Mouse (Mus musculus) ovary, postnatal 10 days (tissue): ENCODE results near the gene Pxmp4.

Experiments
- DNase-seq: peaks from one replicate; pipeline ENCODE4 v3.0.0; 2022; ENCODE audit warnings: low spot score

The Pxmp4 gene

GRCm38 (mm10) chr2:154613118-154614115, 9.9 kb upstream of the Pxmp4 start, which contains the start of the genes Zfp341 and 4930519P11Rik:
Zfp341 (plus strand) TSS chr2:154613297.
4930519P11Rik (minus strand) TSS chr2:154613437.
- peak; percentile 79 for DNase-seq

DNA sequence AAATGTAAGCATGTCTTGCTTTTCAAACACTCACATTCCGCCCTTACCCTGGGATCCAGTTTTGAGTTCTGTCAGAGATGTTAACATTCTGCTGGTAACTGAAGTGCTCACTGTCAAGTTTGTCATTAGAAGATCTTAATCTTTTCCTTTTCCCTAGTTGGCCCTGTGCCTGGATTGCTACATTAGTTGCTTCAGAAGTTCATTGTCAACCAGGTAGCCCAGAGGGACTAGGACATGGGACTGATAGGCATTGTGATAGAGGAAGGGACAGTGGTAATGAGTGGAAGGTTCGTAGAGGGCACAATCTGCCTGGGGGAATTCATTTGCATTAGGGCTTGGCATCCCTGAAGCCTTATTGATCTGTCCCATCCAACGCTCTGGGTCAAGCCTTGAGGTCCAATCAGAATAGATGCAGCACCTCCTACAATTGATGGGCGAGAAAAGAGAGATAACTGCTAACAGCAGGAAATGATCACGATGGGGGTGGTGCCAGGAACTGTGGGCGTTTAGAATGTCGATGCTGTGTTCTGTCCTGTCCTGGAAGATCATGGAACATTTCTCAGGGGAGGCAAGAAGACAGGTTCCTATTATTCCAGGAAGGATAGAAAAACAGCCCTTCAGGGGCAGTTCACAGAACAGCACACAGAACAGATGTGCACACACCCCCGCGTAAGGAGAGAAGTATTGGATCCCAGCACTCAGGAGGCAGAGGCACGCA, 5.7 kb upstream of the Pxmp4 start:
- no peak for DNase-seq

GRCm38 (mm10) chr2:154606965-154607364, 3.5 kb upstream of the Pxmp4 start:
- DNase-seq: no peak

- DNase-seq: no peak
These were observed 648 bp upstream of the Pxmp4 start for GRCm38 (mm10) chr2:154604156-154604555.

GRCm38 (mm10) chr2:154603007-154603637, 386 bp downstream of the Pxmp4 start:
- DNase-seq: no peak

GRCm38 (mm10) chr2:154601324-154601723, 2.2 kb downstream of the Pxmp4 start:
- DNase-seq: no peak

DNA sequence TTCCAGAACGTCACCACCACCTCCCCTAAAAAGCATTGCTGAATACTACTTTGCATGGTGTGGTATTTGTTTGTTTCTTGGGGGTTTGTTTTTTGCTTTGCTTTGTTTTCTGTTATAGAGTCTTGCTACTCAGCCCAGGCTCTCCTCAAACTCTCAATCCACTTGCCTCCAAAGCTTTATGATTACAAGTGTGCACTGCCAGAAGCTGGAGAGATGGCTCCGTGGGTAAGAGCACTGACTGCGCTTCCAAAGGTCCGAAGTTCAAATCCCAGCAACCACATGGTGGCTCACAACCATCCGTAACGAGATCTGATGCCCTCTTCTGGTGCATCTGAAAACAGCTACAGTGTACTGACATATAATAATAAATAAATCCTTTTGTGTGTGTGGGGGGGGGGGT, 2.9 kb downstream of the Pxmp4 start:
- DNase-seq: no peak

DNA sequence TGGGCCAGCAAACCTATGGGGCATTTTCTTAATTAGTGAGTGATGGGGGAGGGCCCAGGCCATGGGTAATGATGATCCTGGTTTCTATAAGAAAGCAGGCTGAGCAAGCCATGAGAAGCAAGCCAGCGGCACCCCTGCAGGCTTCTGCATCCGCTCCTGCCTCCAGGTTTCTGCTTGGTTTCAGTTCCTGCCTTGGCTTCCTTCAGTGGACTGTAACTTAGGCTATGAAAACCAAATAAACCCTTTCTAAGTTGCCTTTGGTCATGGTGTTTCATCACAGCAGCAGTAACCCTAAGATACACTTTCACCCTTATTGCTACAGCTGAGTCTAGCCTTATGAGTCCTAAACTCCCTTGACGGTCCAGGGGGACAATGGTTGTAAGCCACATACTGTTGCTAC, 6.1 kb downstream of the Pxmp4 start:
- no peak for DNase-seq

DNA sequence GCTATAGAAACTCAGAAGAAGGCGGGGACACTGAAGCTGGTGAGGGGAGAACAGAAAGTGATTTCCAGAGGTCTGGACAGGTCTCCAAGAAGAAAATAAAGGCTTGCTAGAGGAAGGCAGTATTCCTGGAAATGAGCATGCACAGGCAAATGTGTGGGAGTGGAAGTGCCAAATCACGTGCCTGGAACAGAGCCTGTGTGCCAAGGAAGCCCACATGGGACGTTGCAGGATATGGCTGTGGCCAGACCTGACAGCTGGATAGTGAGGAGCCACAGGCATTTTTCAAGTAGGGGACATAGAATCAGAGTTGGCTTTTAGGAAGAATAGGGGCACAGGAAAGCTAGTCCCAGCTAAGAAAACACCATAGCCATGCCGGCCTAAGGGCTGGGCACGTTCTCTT, 7.7 kb downstream of the Pxmp4 start:
- DNase-seq: no peak

DNA sequence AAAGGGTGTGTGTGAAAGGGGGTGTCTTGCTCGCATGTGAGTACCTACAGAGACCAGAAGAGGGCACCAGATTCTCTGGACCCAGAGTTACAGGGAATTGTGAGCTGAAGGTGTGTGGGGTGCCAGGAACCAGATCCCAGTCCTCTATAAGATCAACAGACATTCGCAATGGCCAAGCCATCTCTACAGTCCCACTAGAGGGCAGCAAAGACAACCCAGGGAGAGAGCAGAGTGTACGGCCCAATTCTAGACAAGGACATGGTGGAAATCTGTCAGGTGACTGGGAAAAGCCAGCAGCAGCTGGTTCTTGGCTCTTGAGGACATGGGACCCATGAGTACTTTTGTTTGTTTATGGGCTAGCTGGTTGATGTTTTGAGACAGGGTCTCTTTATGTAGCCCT, 10.5 kb downstream of the Pxmp4 start:
- no peak for DNase-seq

DNA sequence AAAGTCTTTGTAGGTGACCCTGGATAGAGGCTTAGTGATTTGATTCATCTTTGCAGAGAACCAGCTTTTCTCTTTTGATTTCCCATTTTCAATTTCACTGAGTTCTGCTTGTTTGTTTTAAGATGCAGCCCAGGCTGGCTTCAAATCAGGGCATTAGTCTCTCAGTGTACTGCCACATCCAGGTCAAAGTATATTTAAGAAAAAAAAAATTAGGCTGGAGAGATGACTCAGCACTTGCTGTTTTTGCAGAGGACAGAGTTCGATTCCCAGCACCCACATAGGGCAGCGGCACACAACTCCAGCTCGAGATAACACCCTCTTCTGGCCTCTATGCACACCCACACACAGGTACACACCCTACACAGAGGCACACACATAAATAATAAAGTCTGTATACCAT, 12.3 kb downstream of the Pxmp4 start:
- no peak for DNase-seq

DNA sequence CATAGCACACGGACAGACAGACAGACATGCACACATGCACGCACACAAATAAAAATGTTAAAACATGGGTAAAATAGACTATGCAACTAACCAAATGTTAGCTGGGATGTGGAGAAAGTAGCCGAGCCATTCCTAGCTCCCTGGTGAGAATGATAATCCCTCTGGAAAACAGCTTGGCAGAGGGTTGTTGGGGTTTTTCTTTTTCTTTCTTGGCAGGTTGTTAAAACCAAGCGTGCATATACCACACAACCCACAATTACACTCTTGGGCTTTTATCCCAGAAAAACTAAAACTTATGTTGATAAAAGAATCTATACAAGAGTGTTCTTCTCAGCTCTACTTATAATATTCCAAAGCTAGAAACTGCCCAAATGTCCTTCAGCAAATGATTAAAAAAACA, 14.5 kb downstream of the Pxmp4 start:
- DNase-seq: no peak

GRCm38 (mm10) chr2:154586405-154586804, 17.1 kb downstream of the Pxmp4 start:
- no peak for DNase-seq

- DNase-seq: no peak
These were observed 18.4 kb downstream of the Pxmp4 start for GRCm38 (mm10) chr2:154584931-154585601.

DNA sequence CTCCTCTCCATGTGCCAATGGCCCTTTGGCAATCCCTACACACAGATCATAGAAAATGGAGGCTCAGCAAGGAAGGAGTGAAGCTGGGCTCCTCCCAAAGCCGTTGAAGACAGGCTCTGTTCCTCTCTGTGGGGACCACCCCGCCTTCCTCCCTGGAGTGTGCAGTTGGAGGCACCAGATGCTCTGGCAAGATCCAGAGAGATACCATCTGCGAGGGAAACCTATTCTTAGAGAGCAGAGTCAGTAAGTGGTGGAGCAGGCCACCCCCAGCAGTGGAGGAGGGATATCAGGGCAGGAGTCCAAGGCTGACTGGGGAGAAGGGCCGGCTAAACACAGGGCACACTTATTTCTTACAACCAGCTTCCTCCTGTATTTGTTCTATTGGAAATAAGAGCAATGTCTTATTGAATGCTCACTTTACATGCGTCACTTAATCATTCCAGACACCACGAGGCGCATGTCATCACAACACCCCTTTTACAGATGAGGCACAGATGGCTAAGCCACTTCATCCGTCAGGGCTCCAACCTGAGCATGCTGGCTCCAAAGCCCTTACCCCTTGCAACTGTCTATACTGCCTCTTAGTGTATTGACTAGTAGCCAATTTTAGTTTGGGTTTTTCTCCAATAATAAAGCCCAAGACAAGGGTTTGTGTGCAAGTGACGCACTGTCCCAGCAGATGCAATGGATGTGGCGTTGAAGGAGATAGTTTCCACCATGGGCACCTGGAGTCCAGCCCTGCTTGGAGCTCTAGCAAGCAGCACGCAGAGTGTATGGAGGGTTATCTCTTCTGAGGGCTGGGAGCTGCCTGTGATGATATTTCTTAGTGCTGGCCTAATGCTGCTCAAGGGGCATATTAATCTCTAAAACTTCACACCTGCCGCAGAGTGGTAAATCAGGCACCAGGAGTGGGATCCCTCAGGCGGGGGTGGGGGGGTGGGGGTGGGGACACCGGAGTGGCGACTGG, 19.3 kb downstream of the Pxmp4 start:
- no peak for DNase-seq

DNA sequence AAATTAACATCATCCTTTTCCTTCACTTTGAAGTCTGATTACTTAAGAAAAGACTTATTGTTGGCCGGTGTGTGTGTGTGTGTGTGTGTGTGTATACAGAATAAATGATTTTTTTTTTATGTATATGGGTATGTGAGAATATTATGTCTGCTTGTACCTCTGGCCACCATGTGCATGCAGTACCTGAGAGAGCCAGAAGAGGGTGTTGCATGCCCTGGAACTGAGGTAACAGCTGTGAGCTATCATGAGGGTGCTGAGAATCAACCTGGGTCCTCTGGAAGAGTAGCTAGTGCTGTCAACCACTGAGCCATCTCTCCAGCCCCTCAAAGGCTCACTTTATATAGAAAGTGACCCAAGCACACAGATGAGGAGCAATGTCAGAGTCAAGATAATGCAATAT, 22.1 kb downstream of the Pxmp4 start:
- no peak for DNase-seq

DNA sequence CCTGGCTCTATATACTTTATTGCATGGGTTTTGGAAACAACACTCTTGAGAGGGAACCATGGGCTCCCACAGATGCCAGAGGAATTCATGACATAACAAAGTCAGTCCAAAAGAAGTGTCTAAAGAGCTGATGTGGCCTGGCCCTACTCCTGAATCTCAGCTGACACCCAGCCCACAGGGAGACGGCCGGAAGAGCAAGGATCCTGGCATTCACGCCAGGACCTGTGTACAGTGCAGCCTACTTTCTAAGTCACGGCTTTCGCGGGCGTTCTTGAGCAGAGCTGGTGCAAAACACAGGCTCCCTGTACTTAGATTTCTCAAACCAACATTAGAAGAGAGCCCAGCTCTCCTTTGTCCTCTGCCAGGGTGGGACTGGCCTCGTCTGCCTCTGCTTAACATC, 22.9 kb downstream of the Pxmp4 start:
- DNase-seq: no peak

DNA sequence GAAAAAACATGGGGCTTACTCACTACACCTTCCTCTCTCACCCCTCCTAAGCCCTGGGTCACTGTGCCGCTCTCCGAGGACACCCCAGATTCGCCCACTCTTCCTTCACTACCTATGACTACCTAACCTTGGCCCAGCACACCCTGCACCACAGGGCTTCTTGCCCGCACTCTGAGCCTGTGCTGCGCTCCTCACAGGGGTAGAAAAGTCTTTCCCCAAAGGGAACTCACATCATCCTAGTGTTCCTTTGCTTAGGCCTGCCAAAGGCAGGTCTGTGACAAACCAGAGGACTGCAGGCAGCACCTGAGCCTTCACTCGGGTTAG, 25.8 kb downstream of the Pxmp4 start:
- DNase-seq: no peak

DNA sequence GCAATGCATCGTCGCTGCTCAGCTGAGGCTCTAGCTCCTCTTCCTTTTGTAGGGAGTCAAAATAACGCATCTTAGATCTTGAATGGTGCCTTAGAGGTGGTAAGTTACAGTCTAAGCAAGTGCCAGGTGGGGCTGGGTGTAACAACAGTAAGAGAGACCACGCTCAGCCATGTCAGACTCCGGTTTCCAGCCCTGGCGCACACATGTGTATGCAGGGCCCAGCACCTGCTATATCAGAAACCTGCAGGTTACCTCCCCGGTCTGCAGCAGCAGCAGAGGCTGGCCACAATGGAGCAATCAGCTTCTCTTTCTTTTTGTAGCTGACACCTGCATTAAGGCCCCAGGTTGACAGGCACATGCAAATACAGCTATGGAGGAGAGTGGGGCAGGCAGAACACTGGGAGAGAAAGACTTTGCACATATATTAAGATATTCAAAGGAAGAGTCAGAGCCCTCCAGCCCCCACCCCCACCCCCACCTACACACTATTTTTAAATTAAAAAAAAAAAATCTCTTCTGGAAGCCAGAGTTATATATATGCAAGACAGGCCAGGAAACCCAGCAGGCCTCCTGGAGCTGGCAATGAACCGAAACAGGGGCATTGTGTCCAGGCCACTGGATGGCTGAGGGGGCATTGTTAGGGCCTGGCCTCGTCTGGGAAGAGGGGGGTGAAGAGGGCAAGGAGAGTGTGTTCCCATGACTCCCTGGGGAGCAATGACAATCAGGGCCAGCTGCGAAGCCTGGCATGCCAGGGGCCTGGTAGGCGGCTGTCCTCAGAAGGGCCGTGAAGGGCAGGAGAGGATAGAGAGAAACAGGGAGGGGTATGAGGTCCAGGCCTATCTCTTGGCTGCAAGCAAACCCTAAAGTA, 26.4 kb downstream of the Pxmp4 start:
- DNase-seq: no peak

DNA sequence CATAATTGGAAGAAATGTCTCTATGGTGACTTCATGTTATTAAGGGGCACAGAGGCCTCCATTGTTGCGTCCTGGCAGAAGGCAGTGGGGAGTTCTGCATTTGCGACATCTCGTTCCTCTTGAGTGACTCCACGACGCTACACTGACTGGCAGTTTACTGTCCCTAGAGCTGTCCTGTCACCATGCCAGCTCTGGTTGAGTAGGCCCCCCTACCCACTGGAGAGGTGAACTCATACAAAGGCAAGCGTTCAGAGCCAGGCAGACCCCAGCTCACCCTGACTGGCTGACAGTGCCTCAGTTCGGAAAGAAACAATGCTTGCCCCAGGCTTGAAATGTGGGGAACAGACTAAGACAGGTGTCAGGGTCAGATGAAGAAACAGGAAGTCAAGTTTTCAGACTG, 29.2 kb downstream of the Pxmp4 start:
- no peak for DNase-seq
